Mouse (Mus musculus): Measurements from ENCODE around the gene Emilin1. TPM values are rescaled to one million over a fixed set of nuclear protein-coding genes. Genes with fewer than 3 reads are reported as not detected.
A peak's percentile ranks its signal among the peaks of the same experiment; 100 is the strongest.
"Not testable (repeated sequence)": the region's sequence is repeated elsewhere in the genome, so short reads cannot be mapped to it uniquely, and the experiment has no call there.

Emilin1 gene
- polyA plus RNA-seq, 2 experiments, result 18.4 to 21.3 TPM

GRCm38 (mm10) chr5:30878616-30879015 lies 34.6 kb upstream of the Emilin1 start:
- DNase-seq (ENCODE audit: low read depth in 3 of 3, low spot score in 3 of 3) (no peak), ATAC-seq (ENCODE audit: insufficient read depth) (no peak)
- TF ChIP-seq EP300 (IDR thresholded peaks at IDR 0.05; ENCODE audit: low read depth) (no peak), CTCF (IDR thresholded peaks at IDR 0.05; ENCODE audit: low read depth) (no peak)
- H3K4me1 ChIP-seq (replicated peaks; ENCODE audit: control insufficient read depth in 2 of 2, insufficient read depth in 2 of 2, low read length in 1 of 2), result no peaks in the 10 kb centered on the region; a peak in 1 of 4 replicates
- H3K4me3 ChIP-seq (ENCODE audit: insufficient read depth in 1 of 2, low read depth in 2 of 2, low read length in 2 of 2), result no peak overlapping the region
- no peaks in the 10 kb centered on the region for H3K9me3 ChIP-seq (ENCODE audit: control insufficient read depth, low read length)
- no peaks in the 10 kb centered on the region for H3K27me3 ChIP-seq (ENCODE audit: control insufficient read depth, insufficient read depth, low read length)
- H3K9ac ChIP-seq (replicated peaks), result no peak overlapping the region
- H3K27ac ChIP-seq, result no peak overlapping the region
- peaks cover 31% of the 10 kb centered on the region for H3K36me3 ChIP-seq (replicated peaks; ENCODE audit: control insufficient read depth, insufficient read depth, low read depth)
- 53% methylated on average over 6 of the region's 6 CpGs for WGBS (ENCODE audit: insufficient replicate concordance)
- H3K4me2 ChIP-seq (ENCODE audit: low read depth), result no peak overlapping the region

- no peak; the same call in 1 of the 2 replicates for TF ChIP-seq CTCF (IDR thresholded peaks at IDR 0.05; ENCODE audit: low read depth)
- TF ChIP-seq EP300 (IDR thresholded peaks at IDR 0.05; ENCODE audit: low read depth), result no peak
- Histone ChIP-seq H3K36me3 (replicated peaks; ENCODE audit: control insufficient read depth, insufficient read depth, low read depth) (peaks cover 24% of the 10 kb centered on the region), H3K27ac (no peak overlapping the region), H3K27me3 (ENCODE audit: control insufficient read depth, insufficient read depth, low read length) (no peaks in the 10 kb centered on the region), H3K4me2 (ENCODE audit: low read depth) (no peak overlapping the region), H3K4me3 (ENCODE audit: insufficient read depth in 1 of 2, low read depth in 2 of 2, low read length in 2 of 2) (no peak overlapping the region), H3K9ac (replicated peaks) (no peak overlapping the region), H3K9me3 (ENCODE audit: control insufficient read depth, low read length) (no peaks in the 10 kb centered on the region), H3K4me1 (replicated peaks; ENCODE audit: control insufficient read depth in 2 of 2, insufficient read depth in 2 of 2, low read length in 1 of 2) (no peaks in the 10 kb centered on the region; a peak in 1 of 4 replicates)
- no peak for ATAC-seq (ENCODE audit: insufficient read depth)
- 64% methylated on average over 5 of the region's 5 CpGs for WGBS (ENCODE audit: insufficient replicate concordance)
- no peak for DNase-seq (ENCODE audit: low read depth in 3 of 3, low spot score in 3 of 3)
These were observed 33.8 kb upstream of the Emilin1 start for GRCm38 (mm10) chr5:30879347-30879943.

GRCm38 (mm10) chr5:30881839-30882238 lies 31.4 kb upstream of the Emilin1 start:
- ATAC-seq (ENCODE audit: insufficient read depth); H3K4me3 ChIP-seq (ENCODE audit: insufficient read depth in 1 of 2, low read depth in 2 of 2, low read length in 2 of 2); DNase-seq (ENCODE audit: low read depth in 3 of 3, low spot score in 3 of 3); H3K9me3 ChIP-seq (ENCODE audit: control insufficient read depth, low read length); H3K4me1 ChIP-seq (replicated peaks; ENCODE audit: control insufficient read depth in 2 of 2, insufficient read depth in 2 of 2, low read length in 1 of 2); H3K9ac ChIP-seq (replicated peaks); H3K27me3 ChIP-seq (ENCODE audit: control insufficient read depth, insufficient read depth, low read length); H3K36me3 ChIP-seq (replicated peaks; ENCODE audit: control insufficient read depth, insufficient read depth, low read depth); H3K4me2 ChIP-seq (ENCODE audit: low read depth); H3K27ac ChIP-seq: not testable (repeated sequence)
- 60% methylated on average over 4 of the region's 4 CpGs for WGBS (ENCODE audit: insufficient replicate concordance)

- WGBS (ENCODE audit: insufficient replicate concordance), result 59% methylated on average over 4 of the region's 4 CpGs
- Histone ChIP-seq H3K4me1 (replicated peaks; ENCODE audit: control insufficient read depth in 2 of 2, insufficient read depth in 2 of 2, low read length in 1 of 2) (peaks cover 6 to 18% of the 10 kb centered on the region in 2 experiments; a peak in 3 of 4 replicates), H3K27me3 (ENCODE audit: control insufficient read depth, insufficient read depth, low read length) (no peaks in the 10 kb centered on the region), H3K4me3 (ENCODE audit: insufficient read depth in 1 of 2, low read depth in 2 of 2, low read length in 2 of 2) (no peak overlapping the region; a peak in 1 of 4 replicates), H3K27ac (no peak overlapping the region), H3K9ac (replicated peaks) (no peak overlapping the region), H3K9me3 (ENCODE audit: control insufficient read depth, low read length) (no peaks in the 10 kb centered on the region), H3K4me2 (ENCODE audit: low read depth) (peak overlapping the region; percentile 67), H3K36me3 (replicated peaks; ENCODE audit: control insufficient read depth, insufficient read depth, low read depth) (no peaks in the 10 kb centered on the region)
- ATAC-seq (ENCODE audit: insufficient read depth), result no peak
- DNase-seq (ENCODE audit: low read depth in 3 of 3, low spot score in 3 of 3), result no peak
- TF ChIP-seq EP300 (IDR thresholded peaks at IDR 0.05; ENCODE audit: low read depth) (no peak), CTCF (IDR thresholded peaks at IDR 0.05; ENCODE audit: low read depth) (no peak)
These were observed 27.0 kb upstream of the Emilin1 start for GRCm38 (mm10) chr5:30886209-30886608.

GRCm38 (mm10) chr5:30886731-30887130 lies 26.5 kb upstream of the Emilin1 start:
- no peak for ATAC-seq (ENCODE audit: insufficient read depth)
- no peak for DNase-seq (ENCODE audit: low read depth in 3 of 3, low spot score in 3 of 3)
- H3K36me3 ChIP-seq (replicated peaks; ENCODE audit: control insufficient read depth, insufficient read depth, low read depth), result no peaks in the 10 kb centered on the region
- H3K27ac ChIP-seq, result peak overlapping the region; percentile 70; the same call in 1 of the 2 replicates
- H3K9me3 ChIP-seq (ENCODE audit: control insufficient read depth, low read length), result no peaks in the 10 kb centered on the region
- WGBS (ENCODE audit: insufficient replicate concordance), result 40% methylated on average over 5 of the region's 5 CpGs
- H3K4me2 ChIP-seq (ENCODE audit: low read depth), result peak overlapping the region; percentile 67
- H3K4me3 ChIP-seq (ENCODE audit: insufficient read depth in 1 of 2, low read depth in 2 of 2, low read length in 2 of 2), result peak overlapping the region; percentile 84 to 94
- H3K27me3 ChIP-seq (ENCODE audit: control insufficient read depth, insufficient read depth, low read length), result no peaks in the 10 kb centered on the region
- no peak for TF ChIP-seq EP300 (IDR thresholded peaks at IDR 0.05; ENCODE audit: low read depth)
- no peak for TF ChIP-seq CTCF (IDR thresholded peaks at IDR 0.05; ENCODE audit: low read depth)
- peaks cover 6 to 18% of the 10 kb centered on the region in 2 experiments; a peak in 3 of 4 replicates for H3K4me1 ChIP-seq (replicated peaks; ENCODE audit: control insufficient read depth in 2 of 2, insufficient read depth in 2 of 2, low read length in 1 of 2)
- H3K9ac ChIP-seq (replicated peaks), result peak overlapping the region; percentile 67

All from liver, embryonic 14.5 days (tissue).